Mouse (Mus musculus) thymus, adult 2 months (tissue): ENCODE results near the gene Fchsd2. TPM values are rescaled to one million over a fixed set of nuclear protein-coding genes. Genes with fewer than 3 reads are reported as not detected.
A peak's percentile ranks its signal among the peaks of the same experiment; 100 is the strongest.

ENCODE experiments used
- DNase-seq: peaks from one replicate; pipeline ENCODE4 v3.0.0; 2021
- H3K27ac ChIP-seq: fragments of 200-500 bp; 2 replicates; pipeline ENCODE4 v1.5.1; 2012; ENCODE audit warnings: low read length, control low read depth; ENCODE audit not compliant: control insufficient read depth, insufficient read depth
- H3K27me3 ChIP-seq: fragments of 200-500 bp; 2 replicates; pipeline ENCODE4 v1.6.1; 2012; ENCODE audit warnings: mild to moderate bottlenecking, low read length, moderate library complexity, mixed read lengths; ENCODE audit not compliant: control insufficient read depth, insufficient read depth
- H3K36me3 ChIP-seq: fragments of 200-500 bp; 2 replicates; pipeline ENCODE4 v1.6.1; 2012; ENCODE audit warnings: mild to moderate bottlenecking, low read length, moderate library complexity; ENCODE audit not compliant: control insufficient read depth, insufficient read depth
- H3K4me1 ChIP-seq: fragments of 200-500 bp; replicated peaks from 2 replicates; pipeline ENCODE4 v1.6.1; 2012; ENCODE audit warnings: low read length; ENCODE audit not compliant: control insufficient read depth, insufficient read depth
- H3K4me3 ChIP-seq: fragments of 200-500 bp; 2 replicates; pipeline ENCODE4 v1.5.1; 2012; ENCODE audit warnings: mild to moderate bottlenecking, low read length, control low read depth, moderate library complexity; ENCODE audit not compliant: control insufficient read depth, insufficient read depth
- CTCF ChIP-seq: fragments of 200-500 bp; IDR thresholded peaks from 2 replicates; pipeline ENCODE4 v1.5.1; 2012; ENCODE audit warnings: mild to moderate bottlenecking, control low read depth, low read length, moderate library complexity, borderline replicate concordance; ENCODE audit not compliant: control insufficient read depth, poor library complexity, insufficient read depth; ENCODE audit errors: extremely low read depth
- POLR2A ChIP-seq: fragments of 200-500 bp; IDR thresholded peaks from 2 replicates; pipeline ENCODE4 v1.6.1; 2012; ENCODE audit warnings: mild to moderate bottlenecking, low read length, control low read depth, moderate library complexity; ENCODE audit not compliant: control insufficient read depth, poor library complexity, insufficient read depth; ENCODE audit errors: extremely low read depth
- WGBS: fragments of 180-500 bp; shearing (Covaris S2); methylation state at CpG from one replicate; pipeline ENCODE4 v1.1.7; 2018; 5-methylcytosine and 5-hydroxymethylcytosine counted together
- polyA plus RNA-seq: library from polyadenylated mRNA; depleted of rRNA; stranded (reverse); fragments of >200 nt; gene quantifications from 2 replicates; pipeline ENCODE4 v1.2.3, GENCODE M21; 2012; rRNA removed

Gene Fchsd2
- 14.3 and 15.8 TPM in 2 replicates for polyA plus RNA-seq

DNA sequence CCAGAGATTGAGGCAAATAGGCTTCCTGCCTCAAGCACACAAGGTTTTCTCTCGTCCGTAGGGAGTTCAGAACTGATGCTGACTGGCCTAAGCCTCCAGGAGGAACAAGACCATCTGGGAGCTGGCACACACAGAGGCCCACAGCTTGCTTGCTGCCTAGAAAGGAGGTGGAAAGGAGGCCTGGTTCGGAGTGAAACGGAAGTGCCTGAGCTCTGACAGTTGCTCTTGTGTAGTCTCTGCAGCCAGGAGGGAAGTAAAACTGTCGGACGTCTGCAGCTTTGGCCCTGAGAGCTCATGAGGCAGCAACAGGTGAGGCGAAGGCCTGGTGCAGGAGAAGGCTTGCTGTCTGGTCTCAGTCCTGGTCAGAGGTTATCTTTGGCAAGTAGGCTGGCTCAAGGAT, at the start of gene Fchsd2:
TSS of gene Fchsd2 (plus strand) at position 246 of the 400 bp plus-strand sequence.
- H3K4me3 ChIP-seq: peak within 1 kb of the TSS; percentile 45
- peak; percentile 58 for DNase-seq

DNA sequence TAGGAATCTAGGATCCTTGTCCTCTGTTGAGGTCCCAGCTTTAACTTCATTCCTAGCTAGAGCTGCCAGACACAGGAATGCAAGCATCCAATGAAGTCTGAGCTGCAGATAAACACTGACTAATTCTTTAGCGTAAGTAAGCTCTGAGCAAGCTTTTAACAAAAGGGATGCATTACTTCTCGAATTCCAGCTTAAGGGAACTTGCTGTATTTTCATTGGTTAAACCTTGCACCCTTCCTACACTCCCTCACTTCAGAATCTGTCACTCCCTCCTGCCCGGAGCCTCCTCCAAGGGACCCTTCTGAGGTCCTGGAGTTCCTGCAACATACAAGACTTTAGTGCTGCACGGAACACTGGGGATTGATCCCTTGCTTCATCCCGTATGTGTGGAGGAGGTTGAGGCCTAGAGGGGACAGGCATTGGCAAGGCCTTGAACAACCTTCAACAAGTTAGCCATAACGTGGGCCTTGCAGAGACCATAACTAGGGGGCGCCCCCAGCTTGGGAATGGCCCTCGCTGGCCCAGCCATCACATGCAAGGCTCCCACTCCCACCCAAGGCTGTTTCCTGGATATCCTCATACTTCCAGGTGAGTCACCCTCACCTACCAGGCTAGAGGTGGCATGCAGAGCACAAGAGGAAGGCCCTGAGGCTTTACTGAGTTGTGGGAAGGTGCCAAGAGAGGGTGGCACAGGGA, 48.7 kb upstream of the Fchsd2 start:
- 93% methylated on average over 8 of the region's 8 CpGs for WGBS
- no peaks in the 10 kb centered on the region for H3K36me3 ChIP-seq

More for the DNA sequence above, at the start of gene Fchsd2:
- 10% methylated on average over 7 of the region's 7 CpGs for WGBS
- peak within 1 kb of the TSS; percentile 96 for H3K27ac ChIP-seq
- TF ChIP-seq POLR2A: no peak; the same call in 1 of the 2 replicates
- TF ChIP-seq CTCF: no peak
- peaks cover 44% of the 10 kb centered on the region for H3K4me1 ChIP-seq
- H3K36me3 ChIP-seq: no peaks in the 10 kb centered on the region
- H3K27me3 ChIP-seq: no peaks in the 10 kb centered on the region

GRCm38 (mm10) chr7:101048247-101048646, 44.4 kb upstream of the Fchsd2 start:
- Histone ChIP-seq H3K4me1 (no peaks in the 10 kb centered on the region), H3K36me3 (no peaks in the 10 kb centered on the region), H3K27ac (no peak overlapping the region), H3K27me3 (no peaks in the 10 kb centered on the region), H3K4me3 (no peak overlapping the region)
- no peak for DNase-seq
- TF ChIP-seq CTCF: no peak
- TF ChIP-seq POLR2A: no peak
- WGBS: 90% methylated on average over 5 of the region's 5 CpGs

More for the DNA sequence above, 48.7 kb upstream of the Fchsd2 start:
- TF ChIP-seq CTCF (no peak), POLR2A (no peak)
- H3K27ac ChIP-seq: no peak overlapping the region
- no peak for DNase-seq
- H3K4me3 ChIP-seq: no peak overlapping the region
- H3K27me3 ChIP-seq: no peaks in the 10 kb centered on the region
- H3K4me1 ChIP-seq: 0 out of 2 replicates have a peak, but pooled peaks cover 6% of the 10 kb centered on the region

- Histone ChIP-seq H3K27ac (no peak overlapping the region), H3K27me3 (no peaks in the 10 kb centered on the region)
- DNase-seq: no peak
Observed at GRCm38 (mm10) chr7:101049326-101050087, 43.2 kb upstream of the Fchsd2 start.

DNA sequence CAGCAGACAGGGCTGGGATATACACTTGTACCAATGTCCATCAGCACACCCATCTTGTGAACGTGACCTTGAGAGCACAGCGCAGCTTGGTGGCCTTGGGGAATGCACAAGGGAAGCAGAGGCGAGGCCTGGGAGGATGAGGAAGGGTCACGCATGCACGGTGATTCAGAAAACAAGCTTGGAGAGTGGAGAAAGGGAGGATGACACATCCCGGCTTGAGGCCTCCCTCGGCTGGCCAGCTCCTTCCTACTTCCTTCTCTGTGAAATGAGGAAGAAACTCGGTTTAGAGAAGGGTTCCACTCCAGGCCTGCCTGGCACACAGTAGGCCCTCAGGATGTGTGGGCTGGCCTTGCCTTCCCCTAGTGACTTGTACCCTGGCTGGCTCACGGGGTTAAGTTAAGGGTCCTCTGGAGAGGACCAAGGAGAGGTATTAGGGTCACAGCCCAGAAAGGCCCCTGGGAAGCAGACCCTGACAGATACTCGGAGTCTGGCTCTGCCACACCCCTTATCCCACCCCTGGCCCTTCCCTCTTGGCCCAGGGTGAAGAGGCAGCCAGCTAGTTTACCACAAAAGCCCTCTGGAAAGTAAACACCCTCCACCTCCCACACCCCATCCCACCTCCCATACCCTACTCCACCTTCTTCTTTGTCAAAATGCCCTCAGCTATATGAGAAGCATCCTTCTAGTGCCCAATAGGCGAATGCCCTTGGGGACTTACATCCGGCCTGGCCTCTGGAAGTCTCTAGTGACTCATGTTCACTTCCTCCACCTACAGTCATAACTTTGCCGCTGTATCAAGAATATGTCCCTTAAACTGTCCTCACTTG, 41.7 kb upstream of the Fchsd2 start:
- Histone ChIP-seq H3K27me3 (no peaks in the 10 kb centered on the region), H3K27ac (no peak overlapping the region), H3K4me1 (no peaks in the 10 kb centered on the region), H3K36me3 (no peaks in the 10 kb centered on the region), H3K4me3 (no peak overlapping the region)
- TF ChIP-seq CTCF (no peak), POLR2A (no peak)
- WGBS: 73% methylated on average over 13 of the region's 13 CpGs
- DNase-seq: no peak

More at GRCm38 (mm10) chr7:101049326-101050087, 43.2 kb upstream of the Fchsd2 start:
- 93% methylated on average over 7 of the region's 7 CpGs for WGBS
- no peak overlapping the region for H3K4me3 ChIP-seq
- H3K4me1 ChIP-seq: no peaks in the 10 kb centered on the region
- TF ChIP-seq CTCF (no peak), POLR2A (no peak)
- H3K36me3 ChIP-seq: no peaks in the 10 kb centered on the region
